Mouse (Mus musculus) myocyte (in vitro differentiated cells): ENCODE results near the gene Gdf15. TPM values are rescaled to one million over a fixed set of nuclear protein-coding genes. Genes with fewer than 3 reads are reported as not detected.

ENCODE experiments used
- H3K27me3 ChIP-seq: one replicate; pipeline ENCODE4 v1.6.1; 2011; ENCODE audit not compliant: control insufficient read depth, insufficient read depth, insufficient read length
- H3K36me3 ChIP-seq: one replicate; pipeline ENCODE4 v1.6.1; 2011; ENCODE audit not compliant: control insufficient read depth, insufficient read depth
- H3K4me2 ChIP-seq: one replicate; pipeline ENCODE4 v1.6.1; 2011; ENCODE audit warnings: low read depth, control low read depth
- H3K4me3 ChIP-seq: one replicate; pipeline ENCODE4 v1.5.1; 2011; ENCODE audit warnings: mild to moderate bottlenecking, control low read depth, moderate library complexity
- H3K79me2 ChIP-seq: one replicate; pipeline ENCODE4 v1.6.1; 2011; ENCODE audit not compliant: control insufficient read depth, insufficient read depth
- H3ac ChIP-seq: one replicate; pipeline ENCODE4 v1.6.1; 2011; ENCODE audit not compliant: control insufficient read depth, insufficient read length
- CEBPB ChIP-seq: IDR thresholded peaks from 2 replicates; pipeline ENCODE4 v1.6.1; 2011; ENCODE audit warnings: mild to moderate bottlenecking, moderate library complexity; ENCODE audit not compliant: poor library complexity, insufficient read depth, severe bottlenecking
- E2F4 ChIP-seq: IDR thresholded peaks from one replicate; pipeline ENCODE4 v1.6.1; 2011; ENCODE audit warnings: mild to moderate bottlenecking, control low read depth, moderate library complexity; ENCODE audit not compliant: insufficient read depth
- MAX ChIP-seq: IDR thresholded peaks from one replicate; pipeline ENCODE4 v1.6.1; 2011; ENCODE audit warnings: low read depth, mild to moderate bottlenecking, control low read depth
- MYOD1 ChIP-seq, 3 experiments: IDR thresholded peaks; one replicate each; pipeline ENCODE4 v1.6.1; 2011; ENCODE audit warnings: control low read depth in 2 of 3, low read depth in 2 of 3, mild to moderate bottlenecking in 2 of 3, moderate library complexity in 1 of 3; ENCODE audit not compliant: insufficient read length in 2 of 3, control insufficient read depth in 1 of 3
- MYOG ChIP-seq, 3 experiments: IDR thresholded peaks; one replicate each; pipeline ENCODE4 v1.6.1; 2011; ENCODE audit warnings: control low read depth in 2 of 3, low read depth in 2 of 3, mild to moderate bottlenecking in 2 of 3; ENCODE audit not compliant: insufficient read length in 2 of 3, control insufficient read depth in 1 of 3, insufficient read depth in 1 of 3
- POLR2A ChIP-seq: IDR thresholded peaks from one replicate; pipeline ENCODE4 v1.6.1; 2011; ENCODE audit warnings: low read depth, mild to moderate bottlenecking, control low read depth, moderate library complexity; ENCODE audit not compliant: insufficient read length
- POLR2AphosphoS2 ChIP-seq: IDR thresholded peaks from one replicate; pipeline ENCODE4 v1.6.1; 2011; ENCODE audit warnings: low read depth, control low read depth; ENCODE audit not compliant: insufficient read length
- REST ChIP-seq: IDR thresholded peaks from one replicate; pipeline ENCODE4 v1.6.1; 2011; ENCODE audit warnings: mild to moderate bottlenecking, control low read depth, moderate library complexity; ENCODE audit not compliant: insufficient read depth, insufficient read length
- SRF ChIP-seq: IDR thresholded peaks from one replicate; pipeline ENCODE4 v1.6.1; 2011; ENCODE audit warnings: low read depth; ENCODE audit not compliant: control insufficient read depth, insufficient read length
- TCF12 ChIP-seq: IDR thresholded peaks from one replicate; pipeline ENCODE4 v1.6.1; 2011; ENCODE audit warnings: mild to moderate bottlenecking, control low read depth; ENCODE audit not compliant: poor library complexity, insufficient read depth, severe bottlenecking
- TCF3 ChIP-seq: IDR thresholded peaks from one replicate; pipeline ENCODE4 v1.6.1; 2011; ENCODE audit warnings: low read depth, control low read depth; ENCODE audit not compliant: insufficient read length
- USF1 ChIP-seq: IDR thresholded peaks from one replicate; pipeline ENCODE4 v1.6.1; 2011; ENCODE audit warnings: low read depth, mild to moderate bottlenecking, control low read depth, moderate library complexity
- polyA plus RNA-seq: library from polyadenylated mRNA; unstranded; fragments of >200 nt; fragmentation: generic; extraction: Trizol; gene quantifications from one replicate; pipeline ENCODE4 v1.2.1, GENCODE M21; 2012; ENCODE audit warnings: missing spikeins

Gene Gdf15
- polyA plus RNA-seq, 1 experiment: 54.1 TPM

DNA sequence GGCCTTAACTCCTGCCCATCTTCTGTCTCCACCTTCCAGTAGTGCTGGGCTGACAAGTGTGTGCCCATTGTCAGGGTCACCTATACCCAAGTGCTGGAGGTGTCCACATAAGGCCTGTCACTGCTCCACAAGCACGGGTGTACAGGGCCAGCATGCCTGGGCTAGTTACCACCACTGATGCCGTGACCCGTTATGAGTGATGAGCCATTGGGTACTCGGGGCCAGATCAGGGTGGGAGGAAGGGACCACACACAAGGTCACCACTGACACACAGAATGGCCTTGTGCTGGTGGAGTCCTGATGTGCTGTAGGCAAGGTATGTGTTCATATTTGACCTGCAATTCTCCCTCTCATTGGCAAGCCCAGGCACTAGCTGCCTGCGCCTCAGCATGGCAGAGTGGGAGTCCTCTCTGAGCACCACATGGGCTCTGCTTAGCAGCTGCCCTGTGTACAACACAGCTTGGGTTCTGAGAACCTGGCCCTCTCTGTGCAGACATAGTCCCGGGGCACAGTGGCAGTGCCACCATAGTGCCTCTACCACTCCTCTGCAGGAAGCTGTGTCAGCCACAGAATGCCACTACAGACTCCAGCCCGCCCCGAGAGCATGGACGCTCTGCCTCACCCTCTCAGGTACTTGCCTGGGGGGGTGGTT, 47.5 kb downstream of the Gdf15 start:
- H3ac ChIP-seq: no peak overlapping the region
- H3K4me2 ChIP-seq: no peak overlapping the region
- no peak for TF ChIP-seq TCF3
- TF ChIP-seq MYOD1 (IDR thresholded peaks at IDR 0.05; ENCODE audit: control insufficient read depth in 1 of 3, insufficient read length in 2 of 3, low read depth in 2 of 3): no peak
- no peak for TF ChIP-seq MYOG (IDR thresholded peaks at IDR 0.05; ENCODE audit: control insufficient read depth in 1 of 3, insufficient read depth in 1 of 3, insufficient read length in 2 of 3, low read depth in 2 of 3)
- no peak for TF ChIP-seq USF1
- TF ChIP-seq E2F4: no peak
- TF ChIP-seq POLR2AphosphoS2: no peak
- TF ChIP-seq CEBPB: no peak
- TF ChIP-seq POLR2A: no peak
- no peak for TF ChIP-seq MAX
- no peak for TF ChIP-seq REST
- no peak for TF ChIP-seq TCF12
- no peak for TF ChIP-seq SRF
- no peaks in the 10 kb centered on the region for H3K79me2 ChIP-seq
- H3K4me3 ChIP-seq: no peak overlapping the region
- H3K27me3 ChIP-seq: no peaks in the 10 kb centered on the region
- peaks cover 12% of the 10 kb centered on the region for H3K36me3 ChIP-seq

GRCm38 (mm10) chr8:70583476-70584387, 48.5 kb downstream of the Gdf15 start:
- no peaks in the 10 kb centered on the region for H3K27me3 ChIP-seq
- peaks cover 12% of the 10 kb centered on the region for H3K36me3 ChIP-seq
- H3K4me2 ChIP-seq: no peak overlapping the region
- H3K4me3 ChIP-seq: no peak overlapping the region
- H3K79me2 ChIP-seq: no peaks in the 10 kb centered on the region
- no peak for TF ChIP-seq MAX
- no peak for TF ChIP-seq POLR2AphosphoS2
- TF ChIP-seq E2F4: no peak
- no peak for TF ChIP-seq POLR2A
- TF ChIP-seq REST: no peak
- no peak for TF ChIP-seq TCF12
- TF ChIP-seq SRF: no peak
- no peak for TF ChIP-seq MYOG (IDR thresholded peaks at IDR 0.05; ENCODE audit: control insufficient read depth in 1 of 3, insufficient read depth in 1 of 3, insufficient read length in 2 of 3, low read depth in 2 of 3)
- TF ChIP-seq TCF3: no peak
- no peak for TF ChIP-seq USF1
- no peak for TF ChIP-seq MYOD1 (IDR thresholded peaks at IDR 0.05; ENCODE audit: control insufficient read depth in 1 of 3, insufficient read length in 2 of 3, low read depth in 2 of 3)
- no peak for TF ChIP-seq CEBPB
- no peak overlapping the region for H3ac ChIP-seq

Other genes with a start within 250 kb of the Gdf15 start
- gene Crtc1, start 192.9 kb downstream of the Gdf15 start, polyA plus RNA-seq: 9.6 TPM
- gene Klhl26, start 155.5 kb downstream of the Gdf15 start, polyA plus RNA-seq: 32.5 TPM
- 0.04 TPM for gene Tmem59l, start 145.1 kb downstream of the Gdf15 start, polyA plus RNA-seq
- 99.1 TPM for gene Crlf1, start 139.3 kb downstream of the Gdf15 start, polyA plus RNA-seq
- 259 TPM for gene Rex1bd, start 125.7 kb downstream of the Gdf15 start, polyA plus RNA-seq
- 2,253 TPM for gene Uba52, start 121.7 kb downstream of the Gdf15 start, polyA plus RNA-seq
- 329 TPM for gene Fkbp8, start 104.7 kb downstream of the Gdf15 start, polyA plus RNA-seq
- 73.8 TPM for gene Kxd1, start 104.5 kb downstream of the Gdf15 start, polyA plus RNA-seq
- 12.7 TPM for gene Ell, start 93.0 kb downstream of the Gdf15 start, polyA plus RNA-seq
- 40.4 TPM for gene Isyna1, start 38.1 kb downstream of the Gdf15 start, polyA plus RNA-seq
- gene Ssbp4, start 23.6 kb downstream of the Gdf15 start, polyA plus RNA-seq: 133 TPM
- not detected for gene Lrrc25, start 16.3 kb downstream of the Gdf15 start, polyA plus RNA-seq
- 38.5 TPM for gene Pgpep1, start 27.9 kb upstream of the Gdf15 start, polyA plus RNA-seq
- 178 TPM for gene Lsm4, start 40.8 kb upstream of the Gdf15 start, polyA plus RNA-seq
- 246 TPM for gene Jund, start 66.5 kb upstream of the Gdf15 start, polyA plus RNA-seq
- gene Iqcn, start 71.0 kb upstream of the Gdf15 start, polyA plus RNA-seq: 0.02 TPM
- gene Gm3336, start 86.1 kb upstream of the Gdf15 start, polyA plus RNA-seq: 0.23 TPM
- gene Pde4c, start 91.3 kb upstream of the Gdf15 start, polyA plus RNA-seq: 0.10 TPM
- 34.9 TPM for gene Rab3a, start 122.2 kb upstream of the Gdf15 start, polyA plus RNA-seq
- gene Mpv17l2, start 128.5 kb upstream of the Gdf15 start, polyA plus RNA-seq: 73.0 TPM
- 130 TPM for gene Pik3r2, start 144.3 kb upstream of the Gdf15 start, polyA plus RNA-seq
- gene Mast3, start 172.6 kb upstream of the Gdf15 start, polyA plus RNA-seq: 31.7 TPM
- gene Il12rb1, start 176.0 kb upstream of the Gdf15 start, polyA plus RNA-seq: 6.5 TPM
- gene Arrdc2, start 207.3 kb upstream of the Gdf15 start, polyA plus RNA-seq: 5.8 TPM
- 11.9 TPM for gene Kcnn1, start 230.8 kb upstream of the Gdf15 start, polyA plus RNA-seq
- gene Ccdc124, start 241.5 kb upstream of the Gdf15 start, polyA plus RNA-seq: 141 TPM